Mouse (Mus musculus) lung, adult 2 months (tissue): ENCODE data around the gene Gif.

Source experiments
- CTCF ChIP-seq: fragments of 200-500 bp; IDR thresholded peaks from 2 replicates; pipeline ENCODE4 v1.5.1; 2011; ENCODE audit warnings: mild to moderate bottlenecking, low read length, control low read depth; ENCODE audit not compliant: insufficient read depth
- POLR2A ChIP-seq: fragments of 200-500 bp; IDR thresholded peaks from 2 replicates; pipeline ENCODE4 v1.6.1; 2011; ENCODE audit warnings: low read depth, mild to moderate bottlenecking, control low read depth, low read length, borderline replicate concordance; ENCODE audit errors: extremely low read depth

DNA sequence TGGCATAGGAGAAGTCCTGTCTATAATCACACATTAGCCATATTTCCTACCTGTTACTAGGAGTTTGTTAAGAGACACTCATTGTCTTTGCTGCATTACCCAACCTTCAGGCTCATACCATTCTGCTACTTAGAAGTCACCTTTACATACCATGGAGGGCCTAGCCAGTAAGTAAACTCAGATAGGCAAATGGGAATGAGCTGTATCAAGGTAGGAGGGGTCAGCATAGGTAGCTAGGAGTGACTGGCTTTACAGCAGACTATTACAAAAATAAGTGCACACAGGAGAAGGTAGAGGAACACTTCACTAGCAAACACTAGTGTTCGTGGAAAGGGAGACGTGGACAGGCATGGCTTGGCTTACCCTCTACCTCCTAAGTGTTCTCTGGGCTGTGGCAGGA, at the start of gene Gif:
- TF ChIP-seq CTCF (no peak), POLR2A (no peak)
